Mouse (Mus musculus): ENCODE measurements around the gene Tpgs1.

DNA sequence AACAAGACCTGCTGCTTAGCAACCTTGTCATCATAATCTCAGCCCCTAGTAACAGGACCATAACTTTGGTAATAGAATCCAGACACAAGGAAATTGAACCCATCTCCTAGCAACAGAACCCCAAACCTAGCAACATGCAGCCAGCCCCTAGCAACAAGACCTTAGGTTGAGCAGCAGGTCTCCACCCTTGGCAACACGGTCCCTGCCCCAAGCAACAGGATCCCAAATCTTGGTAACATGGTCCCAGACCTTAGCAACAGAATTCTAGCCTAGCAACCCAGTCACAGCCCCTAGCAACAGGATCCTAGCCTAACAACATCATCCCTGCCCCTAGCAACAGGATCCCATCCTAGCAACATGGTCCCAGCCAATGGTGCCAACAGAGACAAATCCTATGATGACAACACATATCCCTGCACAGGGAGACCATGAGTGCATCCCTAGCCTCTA, 14.2 kb upstream of the Tpgs1 start:
- TF ChIP-seq CTCF (IDR thresholded peaks at IDR 0.05; ENCODE audit: low read depth, low read length) (no peak), POLR2A (IDR thresholded peaks at IDR 0.05; ENCODE audit: borderline replicate concordance, low read depth, low read length) (no peak)
